Mouse (Mus musculus): ENCODE results near the gene Stat4.

DNA sequence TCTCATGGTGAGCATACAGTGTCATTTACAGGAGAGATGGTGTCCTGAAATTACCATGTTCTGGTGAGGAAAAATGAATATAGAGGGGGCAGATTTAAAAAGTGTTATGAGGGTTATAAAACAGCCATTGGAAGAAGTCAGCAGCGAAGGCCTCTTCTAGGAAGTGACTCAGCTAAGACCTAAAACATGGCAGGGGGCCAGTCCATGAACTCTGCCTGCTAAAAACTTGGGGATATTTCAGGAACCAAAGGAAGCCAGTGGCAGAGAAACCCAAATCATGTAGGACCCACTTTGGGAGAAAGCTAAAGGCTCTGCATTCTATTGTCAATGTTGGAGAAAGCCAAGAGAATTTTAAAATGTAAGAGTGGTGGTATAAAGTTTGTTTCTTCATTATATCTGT is 125.4 kb downstream of the Stat4 start:
- TF ChIP-seq CTCF (conservative IDR thresholded peaks at IDR 0.05; ENCODE audit: insufficient read depth, insufficient read length, low read depth, low read length): no peak
- no peak for TF ChIP-seq POLR2A (IDR thresholded peaks at IDR 0.05; ENCODE audit: low read depth, low read length)
